Mouse (Mus musculus): ENCODE data around the gene Arsg. TPM values are rescaled to one million over a fixed set of nuclear protein-coding genes. Genes with fewer than 3 reads are reported as not detected.
A peak's percentile ranks its signal among the peaks of the same experiment; 100 is the strongest.
"Not testable (repeated sequence)": the region's sequence is repeated elsewhere in the genome, so short reads cannot be mapped to it uniquely, and the experiment has no call there.

Gene Arsg
- polyA plus RNA-seq, 1 experiment from 2014 or later, result 3.4 TPM

DNA sequence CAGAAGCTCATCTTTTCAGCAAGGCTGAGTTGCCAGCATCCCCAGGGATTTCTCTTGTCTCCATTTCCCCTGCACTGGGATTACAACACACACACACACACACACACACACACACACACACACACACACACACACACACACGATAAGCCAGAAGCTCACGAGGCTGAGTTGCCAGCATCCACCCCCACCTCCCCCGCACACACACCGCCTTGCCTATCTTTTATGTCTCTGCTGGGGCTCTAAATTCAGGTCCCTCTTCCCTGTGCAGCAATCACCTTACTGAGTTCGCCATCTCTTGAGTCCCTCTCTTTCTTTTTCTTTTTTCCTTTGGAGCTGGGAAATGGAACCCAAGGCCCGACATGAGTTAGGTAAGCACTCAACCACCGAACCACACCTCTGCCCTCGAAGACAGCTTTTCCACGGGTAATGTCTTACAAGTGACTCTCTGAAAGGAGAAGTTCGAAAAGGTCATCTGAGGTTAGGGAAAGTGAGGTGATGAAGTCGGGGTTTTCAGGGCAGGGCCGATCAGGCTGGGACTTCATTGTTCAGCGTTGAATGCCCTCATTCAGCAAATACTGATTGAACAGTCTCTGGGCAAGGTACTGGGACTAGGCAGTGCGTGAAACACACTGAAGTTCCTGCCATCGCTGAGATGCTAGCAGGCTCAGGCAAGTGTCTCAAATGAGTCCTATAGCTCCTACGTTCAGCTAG lies 6.6 kb downstream of the Arsg start:
- 47% methylated on average over 16 of the region's 16 CpGs for WGBS (ENCODE audit: insufficient replicate concordance)
- ATAC-seq (ENCODE audit: insufficient read depth), result no peak
- Histone ChIP-seq H3K27me3 (no peaks in the 10 kb centered on the region), H3K9ac (no peak overlapping the region), H3K36me3 (replicated peaks) (no peaks in the 10 kb centered on the region), H3K4me2 (no peak overlapping the region), H3K27ac (replicated peaks) (no peak overlapping the region), H3K9me3 (replicated peaks) (no peaks in the 10 kb centered on the region), H3K4me3 (replicated peaks) (no peak overlapping the region), H3K4me1 (replicated peaks) (peaks cover 58% of the 10 kb centered on the region)

- WGBS (ENCODE audit: insufficient replicate concordance), result 47% methylated on average over 8 of the region's 8 CpGs
- Histone ChIP-seq H3K9me3 (replicated peaks) (no peaks in the 10 kb centered on the region), H3K27me3 (no peaks in the 10 kb centered on the region), H3K27ac (replicated peaks) (no peak overlapping the region), H3K4me3 (replicated peaks) (no peak overlapping the region), H3K9ac (no peak overlapping the region), H3K36me3 (replicated peaks) (no peaks in the 10 kb centered on the region), H3K4me1 (replicated peaks) (peaks cover 59% of the 10 kb centered on the region), H3K4me2 (no peak overlapping the region)
- ATAC-seq (ENCODE audit: insufficient read depth), result no peak
These were observed 7.3 kb downstream of the Arsg start for GRCm38 (mm10) chr11:109480440-109480839.

DNA sequence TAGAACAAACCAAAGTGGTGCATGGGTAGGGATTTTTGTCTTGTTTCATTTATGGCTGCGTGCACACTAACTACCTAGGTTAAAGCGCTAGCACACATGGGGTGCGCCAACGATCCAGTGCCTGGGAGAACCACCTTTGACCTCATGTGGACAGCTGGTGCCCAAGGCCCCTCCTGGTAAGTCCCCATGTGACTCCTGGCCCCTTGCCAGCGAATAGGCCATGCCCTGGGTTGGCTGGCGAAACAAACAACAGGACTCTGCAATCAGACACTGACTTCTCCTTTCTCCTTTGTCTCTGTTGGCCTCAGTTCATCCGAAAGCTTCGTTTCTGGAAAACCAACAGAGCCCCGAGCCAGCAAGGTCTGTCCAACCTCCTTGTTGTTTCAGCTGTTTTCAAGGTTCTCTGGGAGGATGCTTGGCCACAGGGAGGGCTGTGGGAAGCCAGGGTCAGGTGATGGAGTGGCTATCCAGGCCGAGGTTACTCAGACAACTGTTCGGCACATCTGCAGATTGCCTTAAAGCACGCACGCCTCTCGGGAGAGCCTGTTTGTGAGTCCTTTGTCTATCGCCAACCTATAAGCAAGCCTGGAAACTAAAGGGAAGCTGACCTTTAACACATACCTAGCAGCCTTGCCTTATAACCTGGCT lies 12.3 kb downstream of the Arsg start:
- Histone ChIP-seq H3K4me1 (replicated peaks) (peaks cover 14% of the 10 kb centered on the region), H3K4me3 (replicated peaks) (no peak overlapping the region), H3K4me2 (no peak overlapping the region), H3K27ac (replicated peaks) (no peak overlapping the region), H3K9ac (no peak overlapping the region), H3K27me3 (no peaks in the 10 kb centered on the region), H3K36me3 (replicated peaks) (no peaks in the 10 kb centered on the region), H3K9me3 (replicated peaks) (no peaks in the 10 kb centered on the region)
- 77% methylated on average over 15 of the region's 15 CpGs for WGBS (ENCODE audit: insufficient replicate concordance)
- ATAC-seq (ENCODE audit: insufficient read depth), result peak; percentile 26; the same call in 1 of the 2 replicates

DNA sequence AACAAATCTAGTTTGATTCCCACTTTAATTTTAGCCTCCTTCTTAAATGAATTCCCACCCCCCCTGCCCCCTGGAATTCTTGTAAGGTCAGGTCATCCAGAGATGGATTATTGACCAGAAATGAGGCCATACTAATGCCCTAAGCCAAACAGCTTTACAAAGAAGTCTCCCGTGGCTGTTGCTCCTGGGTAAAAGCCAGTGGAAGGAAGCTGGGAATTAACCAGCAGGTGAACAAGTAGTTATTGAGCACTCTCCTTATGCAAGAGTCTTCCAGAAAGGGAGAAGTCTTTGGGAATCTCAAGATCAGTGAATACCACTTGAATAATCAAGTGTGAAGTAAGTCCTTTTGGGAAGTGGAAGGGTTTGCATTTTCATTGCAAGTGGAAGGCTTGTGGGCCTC lies 13.9 kb downstream of the Arsg start:
- no peak overlapping the region for H3K4me3 ChIP-seq (replicated peaks)
- ATAC-seq (ENCODE audit: insufficient read depth), result no peak
- peaks cover 20% of the 10 kb centered on the region for H3K4me1 ChIP-seq (replicated peaks)
- H3K9ac ChIP-seq, result no peak overlapping the region
- no peaks in the 10 kb centered on the region for H3K9me3 ChIP-seq (replicated peaks)
- WGBS (ENCODE audit: insufficient replicate concordance), result 59% methylated on average over 1 of the region's 1 CpGs
- H3K4me2 ChIP-seq, result no peak overlapping the region
- H3K27me3 ChIP-seq, result no peaks in the 10 kb centered on the region
- no peaks in the 10 kb centered on the region for H3K36me3 ChIP-seq (replicated peaks)
- no peak overlapping the region for H3K27ac ChIP-seq (replicated peaks)

DNA sequence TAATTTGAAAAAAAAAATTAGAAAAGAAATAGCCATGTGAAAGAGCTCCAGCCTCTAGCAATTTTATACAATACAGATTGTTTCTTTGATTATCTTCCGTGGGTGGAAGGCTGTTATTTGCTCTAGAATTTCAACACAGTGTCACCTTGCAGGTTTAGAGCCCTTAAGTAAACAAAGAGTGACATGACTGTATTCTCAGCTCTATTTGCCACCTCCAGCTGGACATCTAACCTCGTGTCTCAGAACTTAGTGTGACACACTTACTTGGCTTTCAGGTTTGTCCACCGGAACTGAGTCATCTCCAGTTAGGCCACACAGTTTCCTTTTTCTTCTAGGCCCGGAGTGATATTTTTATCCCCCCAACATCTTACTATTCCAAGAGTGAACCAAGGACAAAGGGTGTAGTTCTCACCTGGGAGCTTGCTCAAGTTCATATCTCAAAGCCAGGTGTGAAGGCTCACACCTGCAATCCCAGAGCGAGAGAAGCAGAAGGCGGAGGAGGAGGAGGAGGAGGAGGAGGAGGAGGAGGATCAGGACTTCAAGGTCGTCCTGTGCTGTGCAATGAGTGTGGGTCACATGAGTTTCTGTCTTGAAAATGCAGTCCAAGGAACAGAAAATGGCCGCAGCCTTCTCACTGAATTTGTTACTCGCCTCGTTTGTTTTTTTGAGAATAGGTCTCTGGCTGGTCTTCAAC lies 15.0 kb downstream of the Arsg start:
- Histone ChIP-seq H3K36me3 (replicated peaks) (no peaks in the 10 kb centered on the region), H3K9me3 (replicated peaks) (no peaks in the 10 kb centered on the region), H3K4me3 (replicated peaks) (no peak overlapping the region), H3K4me1 (replicated peaks) (peaks cover 30% of the 10 kb centered on the region), H3K9ac (no peak overlapping the region), H3K4me2 (no peak overlapping the region), H3K27me3 (no peaks in the 10 kb centered on the region), H3K27ac (replicated peaks) (peak overlapping the region; percentile 38; the same call in 1 of the 2 replicates)
- 57% methylated on average over 10 of the region's 10 CpGs for WGBS (ENCODE audit: insufficient replicate concordance)
- ATAC-seq (ENCODE audit: insufficient read depth), result no peak; the same call in 1 of the 2 replicates

GRCm38 (mm10) chr11:109489763-109490162 lies 16.6 kb downstream of the Arsg start:
- 84% methylated on average over 2 of the region's 2 CpGs for whole genome bisulfite sequencing (ENCODE audit: insufficient replicate concordance)
- no peak overlapping the region for H3K4me2 ChIP-seq

GRCm38 (mm10) chr11:109491844-109492243 lies 18.7 kb downstream of the Arsg start:
- no peaks in the 10 kb centered on the region for H3K36me3 ChIP-seq (replicated peaks)
- H3K4me1 ChIP-seq (replicated peaks), result peaks cover 55% of the 10 kb centered on the region
- no peaks in the 10 kb centered on the region for H3K9me3 ChIP-seq (replicated peaks)
- 73% methylated on average over 4 of the region's 4 CpGs for WGBS (ENCODE audit: insufficient replicate concordance)
- no peaks in the 10 kb centered on the region for H3K27me3 ChIP-seq
- no peak overlapping the region for H3K4me3 ChIP-seq (replicated peaks)
- H3K4me2 ChIP-seq, result no peak overlapping the region
- no peak overlapping the region for H3K9ac ChIP-seq
- ATAC-seq (ENCODE audit: insufficient read depth), result no peak
- H3K27ac ChIP-seq (replicated peaks), result peak overlapping the region; percentile 30; the same call in 1 of the 2 replicates

More at GRCm38 (mm10) chr11:109489763-109490162, 16.6 kb downstream of the Arsg start:
- H3K4me1 ChIP-seq (replicated peaks), result peaks cover 44% of the 10 kb centered on the region
- no peaks in the 10 kb centered on the region for H3K9me3 ChIP-seq (replicated peaks)
- no peak for ATAC-seq (ENCODE audit: insufficient read depth)
- no peak overlapping the region for H3K4me3 ChIP-seq (replicated peaks)
- no peak overlapping the region for H3K27ac ChIP-seq (replicated peaks)
- no peaks in the 10 kb centered on the region for H3K27me3 ChIP-seq
- H3K36me3 ChIP-seq (replicated peaks), result no peaks in the 10 kb centered on the region
- no peak overlapping the region for H3K9ac ChIP-seq

GRCm38 (mm10) chr11:109492847-109493464 lies 19.8 kb downstream of the Arsg start:
- not testable (repeated sequence) for H3K4me3 ChIP-seq (replicated peaks); H3K36me3 ChIP-seq (replicated peaks); H3K27me3 ChIP-seq; H3K9me3 ChIP-seq (replicated peaks)
- peak; percentile 77 for ATAC-seq (ENCODE audit: insufficient read depth)
- Histone ChIP-seq H3K4me2 (peak overlapping the region; percentile 41), H3K4me1 (replicated peaks) (peaks cover 66% of the 10 kb centered on the region), H3K9ac (peak overlapping the region; percentile 19), H3K27ac (replicated peaks) (peak overlapping the region; percentile 83)
- 19% methylated on average over 8 of the region's 8 CpGs for WGBS (ENCODE audit: insufficient replicate concordance)

DNA sequence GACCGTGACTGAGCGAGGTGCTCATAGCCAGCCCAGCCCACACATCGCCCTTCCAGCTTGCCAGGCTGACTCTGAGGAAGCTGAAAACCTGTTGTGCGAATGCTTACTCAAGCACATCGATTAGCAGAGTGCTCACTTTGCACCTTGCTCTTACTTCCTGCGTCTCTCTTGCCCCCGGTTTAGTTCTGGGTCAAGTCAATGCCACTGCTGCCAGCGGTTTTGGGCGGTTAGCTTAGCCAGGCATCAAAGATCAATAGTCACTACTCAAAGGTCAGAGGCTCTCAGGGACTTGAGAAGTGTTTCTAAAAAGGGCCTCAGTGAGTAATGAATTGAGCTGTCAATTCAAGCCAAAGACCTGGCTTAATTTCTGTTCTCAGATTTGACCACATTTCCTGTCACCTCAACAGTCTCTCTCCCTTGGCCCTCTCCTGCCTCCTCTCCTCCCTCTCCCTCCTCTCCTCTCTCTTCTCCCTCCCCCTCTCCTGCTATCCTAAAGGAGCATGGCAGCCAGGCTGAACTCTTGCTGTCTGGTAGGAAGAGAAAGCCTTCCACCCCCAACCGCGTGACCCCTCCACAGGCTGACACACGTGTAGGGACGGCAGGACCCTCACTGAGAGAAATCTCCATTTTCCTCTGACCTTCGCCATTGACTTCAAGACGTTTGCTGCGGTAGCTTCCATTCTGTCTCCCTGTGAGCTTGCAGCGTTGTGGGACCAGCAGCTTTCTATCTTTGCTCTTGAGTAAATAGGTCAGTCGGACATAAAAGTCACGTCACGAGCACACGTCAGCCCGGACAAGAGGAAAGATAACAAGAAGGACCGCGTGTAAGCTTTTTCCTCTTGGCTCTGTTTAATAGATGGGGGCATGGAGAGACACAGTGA lies 22.0 kb downstream of the Arsg start:
- no peak overlapping the region; the same call in 1 of the 2 replicates for H3K9ac ChIP-seq
- no peak overlapping the region for H3K4me3 ChIP-seq (replicated peaks)
- H3K27ac ChIP-seq (replicated peaks), result peak overlapping the region; percentile 62
- H3K9me3 ChIP-seq (replicated peaks), result no peaks in the 10 kb centered on the region
- 47% methylated on average over 24 of the region's 24 CpGs for WGBS (ENCODE audit: insufficient replicate concordance)
- H3K4me1 ChIP-seq (replicated peaks), result peaks cover 76% of the 10 kb centered on the region
- H3K27me3 ChIP-seq, result no peaks in the 10 kb centered on the region
- H3K4me2 ChIP-seq, result peak overlapping the region; percentile 9
- no peaks in the 10 kb centered on the region for H3K36me3 ChIP-seq (replicated peaks)
- no peak for ATAC-seq (ENCODE audit: insufficient read depth)

DNA sequence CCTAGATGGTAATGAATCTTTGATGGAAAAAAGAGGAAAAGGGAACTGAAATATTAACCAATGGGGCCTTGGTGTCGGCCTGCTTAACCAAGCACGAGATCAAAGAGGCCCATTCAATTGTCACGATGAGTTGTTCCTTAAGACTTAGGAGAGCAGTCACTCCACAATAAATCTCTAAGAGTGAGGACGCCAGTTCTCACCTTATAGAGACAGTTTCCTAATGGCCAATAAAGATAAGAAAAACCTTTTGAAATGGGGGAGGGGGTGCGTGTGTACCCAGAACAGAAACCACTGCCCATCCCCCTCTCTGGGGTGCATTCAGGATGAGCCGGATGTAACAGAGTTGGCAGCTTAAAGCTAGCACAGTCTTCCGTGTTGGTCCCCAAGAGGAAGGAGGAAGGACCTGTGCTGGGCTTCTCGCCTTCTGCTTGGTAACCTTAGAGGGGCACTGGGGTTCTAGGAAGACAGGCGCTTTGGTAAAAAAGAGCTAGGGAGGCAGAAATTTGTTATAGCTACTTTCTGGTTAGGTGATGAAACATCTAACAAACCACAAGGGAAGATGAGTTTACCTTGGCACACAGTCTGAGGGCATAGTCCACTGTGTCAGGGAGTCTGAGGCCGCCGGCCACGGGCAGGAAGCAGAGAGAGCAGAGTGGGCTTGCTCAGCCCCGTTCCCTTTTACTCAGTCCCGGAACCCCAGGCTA lies 22.7 kb downstream of the Arsg start:
- peak overlapping the region; percentile 9 for H3K4me2 ChIP-seq
- H3K9me3 ChIP-seq (replicated peaks), result no peaks in the 10 kb centered on the region
- H3K9ac ChIP-seq, result no peak overlapping the region; the same call in 1 of the 2 replicates
- peaks cover 78% of the 10 kb centered on the region for H3K4me1 ChIP-seq (replicated peaks)
- no peak overlapping the region for H3K4me3 ChIP-seq (replicated peaks)
- H3K27ac ChIP-seq (replicated peaks), result peak overlapping the region; percentile 62
- WGBS (ENCODE audit: insufficient replicate concordance), result 13% methylated on average over 14 of the region's 14 CpGs
- no peak for ATAC-seq (ENCODE audit: insufficient read depth)
- H3K27me3 ChIP-seq, result no peaks in the 10 kb centered on the region
- no peaks in the 10 kb centered on the region for H3K36me3 ChIP-seq (replicated peaks)

Measured in liver, embryonic 15.5 days (tissue).